Comparison of ENCODE assay signal across 14 mouse cellular contexts in genomic region chr19:53806126-53806525, GRCm38 (mm10).
DNase-seq lines count a peak whose midpoint lies in the region; ATAC-seq and TF ChIP-seq lines count a peak whose summit lies in the region.
"Had no signal": no experiment of that assay in that cellular context is flagged by ENCODE, and none has a peak within 500 bp of the region (broad histone marks: within the 10 kb centered on the region; RNA-seq: fewer than 3 reads in every experiment).

No protein-coding gene starts in this region.

- H3K27me3 ChIP-seq in heart, adult 2 months (ENCODE audit: control insufficient read depth, insufficient read depth, low read length): no peaks in the 10 kb centered on the region; the same call in 1 of the 2 replicates
- no peaks in the 10 kb centered on the region for H3K27me3 ChIP-seq in embryonic facial prominence, embryonic 13.5 days
- 0 out of 2 replicates have a peak, but pooled peaks cover 8% of the 10 kb centered on the region for H3K27me3 ChIP-seq in limb, embryonic 10.5 days (ENCODE audit: low read depth, poor library complexity, severe bottlenecking)
- H3K27me3 ChIP-seq: Patski had no signal

- no peak for TF ChIP-seq EP300 in heart, adult 2 months (IDR thresholded peaks at IDR 0.05; ENCODE audit: insufficient read depth, low read depth, low read length)

- H3K9me3 ChIP-seq in embryonic facial prominence, embryonic 13.5 days: no peaks in the 10 kb centered on the region
- H3K9me3 ChIP-seq in limb, embryonic 10.5 days (replicated peaks): no peaks in the 10 kb centered on the region

- no peak for TF ChIP-seq CTCF in heart, adult 2 months (IDR thresholded peaks at IDR 0.05)

- TF ChIP-seq POLR2A in heart, adult 2 months (IDR thresholded peaks at IDR 0.05; ENCODE audit: insufficient read depth, low read depth, low read length): no peak

- ATAC-seq in embryonic facial prominence, embryonic 13.5 days (ENCODE audit: insufficient number of reproducible peaks, insufficient read depth, low FRiP score, low TSS enrichment, low read depth): no peak
- ATAC-seq: lung, postnatal 0 days; Patski had no signal

- peak overlapping the region; percentile 54 for H3K27ac ChIP-seq in heart, adult 2 months
- H3K27ac ChIP-seq in embryonic facial prominence, embryonic 13.5 days: peak overlapping the region; percentile 60
- H3K27ac ChIP-seq in limb, embryonic 10.5 days: 0 out of 2 replicates have a peak overlapping the region, but pooled peaks have one; percentile 46

- peaks cover 15% of the 10 kb centered on the region for H3K36me3 ChIP-seq in heart, adult 2 months (ENCODE audit: control insufficient read depth, insufficient read depth, low read length)
- H3K36me3 ChIP-seq in embryonic facial prominence, embryonic 13.5 days: no peaks in the 10 kb centered on the region
- H3K36me3 ChIP-seq in limb, embryonic 10.5 days: no peaks in the 10 kb centered on the region

- no peaks in the 10 kb centered on the region for H3K79me2 ChIP-seq in heart, adult 2 months (replicated peaks; ENCODE audit: control insufficient read depth, insufficient read depth, low read length)

- H3K4me1 ChIP-seq in heart, adult 2 months (ENCODE audit: control insufficient read depth, insufficient read depth, low read length): peaks cover 30% of the 10 kb centered on the region
- H3K4me1 ChIP-seq in embryonic facial prominence, embryonic 13.5 days: peaks cover 42% of the 10 kb centered on the region
- peaks cover 32% of the 10 kb centered on the region for H3K4me1 ChIP-seq in limb, embryonic 10.5 days

- peak overlapping the region; percentile 38 for H3K4me2 ChIP-seq in embryonic facial prominence, embryonic 13.5 days

- DNase-seq in heart, adult 2 months: no peak
- no peak for DNase-seq in heart, postnatal 14 days
- DNase-seq in left cerebral cortex, postnatal 4 days: peak; percentile 53
- DNase-seq in left cerebral cortex, postnatal 14 days (ENCODE audit: low spot score in 2 of 2): no peak
- DNase-seq in limb, embryonic 10.5 days (ENCODE audit: low spot score): no peak
- DNase-seq in urinary bladder, postnatal 36 days (ENCODE audit: low spot score in 2 of 2): no peak
- no peak for DNase-seq in frontal cortex, postnatal 14 days (ENCODE audit: low spot score in 2 of 2)
- DNase-seq: adrenal gland, postnatal 36 days; cerebellum, adult 9-10 months; gastrocnemius, postnatal 14 days; thymus, postnatal 4 days had no signal

- H3K9ac ChIP-seq in heart, adult 2 months (ENCODE audit: low read depth, low read length): peak overlapping the region; percentile 39; the same call in 1 of the 2 replicates
- H3K9ac ChIP-seq in embryonic facial prominence, embryonic 13.5 days: peak overlapping the region; percentile 52; the same call in 1 of the 2 replicates

- 29% methylated on average over 7 of the region's 7 CpGs for WGBS in heart, adult 2 months
- 35% methylated on average over 7 of the region's 7 CpGs for WGBS in embryonic facial prominence, embryonic 13.5 days
- WGBS in limb, embryonic 10.5 days: 73% methylated on average over 7 of the region's 7 CpGs

- H3K4me3 ChIP-seq in heart, adult 2 months: no peak overlapping the region
- no peak overlapping the region for H3K4me3 ChIP-seq in embryonic facial prominence, embryonic 13.5 days
- no peak overlapping the region for H3K4me3 ChIP-seq in limb, embryonic 10.5 days

- intact Hi-C loops in heart, adult 2 months (cut with DNase I): no loop called here
- intact Hi-C loops in heart, postnatal 14 days (cut with DNase I): no loop called here
- intact Hi-C loops in left cerebral cortex, postnatal 4 days (cut with DNase I): no loop called here
- intact Hi-C loops in left cerebral cortex, postnatal 14 days (cut with DNase I): loop anchor here (5.0 kb wide), 1 partner anchor 46 kb away; no protein-coding TSS in a partner anchor
